Mouse (Mus musculus): ENCODE measurements around the gene Mrgprd. TPM values are rescaled to one million over a fixed set of nuclear protein-coding genes. Genes with fewer than 3 reads are reported as not detected.

Gene Mrgprd
- not detected in 2 replicates for total RNA-seq (2017)

DNA sequence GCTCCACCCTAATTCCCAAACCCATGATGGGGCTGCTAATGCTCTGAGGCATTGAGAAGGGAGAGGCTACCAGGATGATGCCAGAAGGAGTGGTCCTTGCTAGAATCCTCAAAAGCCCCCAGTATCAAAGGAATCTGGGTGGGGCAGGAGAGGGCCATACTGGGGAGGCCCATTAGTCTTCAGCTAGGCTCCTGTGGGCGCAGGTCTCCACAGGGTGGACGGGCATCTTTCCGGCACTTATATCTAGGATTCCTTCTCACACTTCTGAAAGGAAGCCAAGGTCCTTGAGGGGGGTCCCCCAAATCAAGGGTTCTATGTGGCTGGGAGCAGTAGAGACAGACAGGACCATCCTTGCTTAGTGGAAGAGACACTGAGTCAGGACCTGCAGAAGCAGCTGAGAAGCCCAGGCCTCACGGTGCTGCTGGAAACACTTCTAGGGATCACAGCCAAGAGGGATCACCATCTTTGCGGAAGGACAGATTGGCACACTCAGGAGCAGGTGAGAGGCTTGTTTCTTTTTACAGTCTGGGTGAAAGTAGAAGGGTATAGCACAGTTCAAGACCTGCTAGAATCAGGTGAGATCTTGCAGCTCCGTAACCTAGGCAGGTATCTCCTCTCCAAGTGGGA lies at the start of gene Mrgprd:
TSS of gene Mrgprd (plus strand) at position 51 of the 627 bp plus-strand sequence.
- no peak for ATAC-seq (replicated peaks in 1 of 2; ENCODE audit: insufficient read depth in 1 of 2, low FRiP score in 2 of 2, low TSS enrichment in 1 of 2, low read depth in 1 of 2, poor library complexity in 2 of 2, severe bottlenecking in 2 of 2)

DNA sequence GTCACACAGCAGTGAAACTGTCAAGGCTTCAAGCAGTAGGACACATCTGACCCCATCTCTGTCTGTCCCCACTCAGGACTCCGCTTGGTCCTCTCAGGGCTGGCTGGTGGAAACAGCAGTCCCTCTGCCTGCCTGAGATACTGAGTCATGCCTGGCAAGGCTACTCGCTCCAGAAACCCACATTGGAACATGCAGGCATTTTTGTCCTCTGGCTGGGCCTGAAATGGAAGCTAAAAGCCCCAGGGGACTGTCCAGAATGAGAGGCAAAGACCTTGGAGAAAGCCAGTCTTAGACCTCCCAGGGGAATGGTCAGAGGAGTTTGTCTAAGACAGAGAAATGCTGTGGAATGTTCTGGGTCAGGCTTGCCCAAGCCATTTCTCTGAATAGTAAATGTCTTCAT lies 48.6 kb upstream of the Mrgprd start:
- no peak for ATAC-seq (replicated peaks in 1 of 2; ENCODE audit: insufficient read depth in 1 of 2, low FRiP score in 2 of 2, low TSS enrichment in 1 of 2, low read depth in 1 of 2, poor library complexity in 2 of 2, severe bottlenecking in 2 of 2)

DNA sequence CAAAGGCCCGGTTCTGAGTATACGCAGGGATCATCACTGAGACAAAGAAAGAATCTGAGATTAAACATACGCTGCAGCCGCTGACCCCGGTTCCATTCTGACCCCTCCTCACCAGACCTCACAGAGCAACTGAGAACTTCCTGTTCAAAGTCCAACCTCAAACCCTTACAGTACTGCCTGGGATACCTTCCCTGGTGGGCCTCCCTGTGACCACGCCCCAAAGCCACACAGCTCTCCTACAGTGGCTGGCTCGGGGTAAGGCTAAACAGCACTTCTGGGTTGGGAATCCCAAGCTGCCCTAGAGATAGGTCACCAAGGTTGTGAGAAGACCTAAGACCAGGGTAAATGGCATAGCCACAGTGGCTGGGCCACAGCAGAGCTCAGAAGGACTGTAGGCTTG lies 45.7 kb upstream of the Mrgprd start:
- no peak for ATAC-seq (replicated peaks in 1 of 2; ENCODE audit: insufficient read depth in 1 of 2, low FRiP score in 2 of 2, low TSS enrichment in 1 of 2, low read depth in 1 of 2, poor library complexity in 2 of 2, severe bottlenecking in 2 of 2)

DNA sequence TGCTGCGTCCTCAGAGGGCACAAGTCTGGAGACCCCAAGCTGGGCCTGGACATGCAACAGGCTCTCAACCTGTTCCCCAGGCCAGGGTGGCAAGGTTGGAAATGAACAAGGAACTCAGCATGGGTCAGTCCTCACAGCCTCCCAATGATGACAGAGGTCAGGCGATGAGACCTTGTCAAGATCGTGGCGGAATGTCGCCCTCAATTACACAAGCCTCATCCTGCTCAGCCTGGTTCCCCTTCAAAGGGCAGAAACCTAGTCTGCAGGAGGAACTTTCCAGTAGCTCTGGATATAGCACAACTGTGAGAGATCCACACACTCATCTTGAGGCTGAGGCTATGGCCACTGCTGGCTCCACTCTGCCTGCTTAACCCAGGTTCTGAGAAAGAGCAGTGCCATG lies 43.7 kb upstream of the Mrgprd start:
- no peak; a peak in 1 of 4 replicates for ATAC-seq (replicated peaks in 1 of 2; ENCODE audit: insufficient read depth in 1 of 2, low FRiP score in 2 of 2, low TSS enrichment in 1 of 2, low read depth in 1 of 2, poor library complexity in 2 of 2, severe bottlenecking in 2 of 2)

DNA sequence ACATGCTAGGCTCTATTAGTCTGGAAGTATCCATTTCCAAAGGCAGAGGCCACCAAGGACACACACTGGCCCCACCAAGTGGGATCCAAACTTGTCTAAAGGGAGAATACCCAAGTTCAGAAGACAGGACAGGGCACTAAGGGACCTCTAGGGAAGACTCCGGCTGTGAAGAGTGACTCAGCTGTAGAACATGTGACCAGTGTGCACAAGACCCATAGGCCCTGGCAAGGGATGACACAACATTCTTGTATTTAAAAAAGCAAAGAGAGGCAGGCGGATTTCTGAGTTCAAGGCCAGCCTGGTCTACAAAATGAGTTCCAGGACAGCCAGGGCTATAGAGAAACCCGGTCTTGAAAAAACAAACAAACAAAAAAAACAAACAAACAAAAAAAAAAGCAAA lies 39.1 kb upstream of the Mrgprd start:
- no peak for ATAC-seq (replicated peaks in 1 of 2; ENCODE audit: insufficient read depth in 1 of 2, low FRiP score in 2 of 2, low TSS enrichment in 1 of 2, low read depth in 1 of 2, poor library complexity in 2 of 2, severe bottlenecking in 2 of 2)

DNA sequence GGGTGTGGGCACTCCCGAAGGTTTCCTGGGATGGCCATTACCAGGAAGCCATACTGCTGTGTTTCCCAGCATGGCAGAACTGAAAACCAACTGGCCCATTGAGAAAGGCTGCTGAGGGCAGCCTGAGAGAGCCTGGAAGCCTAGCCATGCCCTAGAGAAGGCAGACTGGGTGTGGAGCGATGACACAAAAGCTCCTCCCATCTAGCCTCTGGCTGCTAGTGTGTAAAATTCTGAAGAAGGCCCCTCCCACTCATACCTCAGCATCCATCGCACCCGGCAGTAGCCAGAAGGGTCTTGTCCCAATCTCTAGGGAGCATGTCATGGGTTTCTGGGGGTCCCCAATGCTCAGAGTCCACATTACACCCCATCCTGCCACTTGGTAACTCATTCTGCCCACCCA lies 33.2 kb upstream of the Mrgprd start:
- no peak for ATAC-seq (replicated peaks in 1 of 2; ENCODE audit: insufficient read depth in 1 of 2, low FRiP score in 2 of 2, low TSS enrichment in 1 of 2, low read depth in 1 of 2, poor library complexity in 2 of 2, severe bottlenecking in 2 of 2)

DNA sequence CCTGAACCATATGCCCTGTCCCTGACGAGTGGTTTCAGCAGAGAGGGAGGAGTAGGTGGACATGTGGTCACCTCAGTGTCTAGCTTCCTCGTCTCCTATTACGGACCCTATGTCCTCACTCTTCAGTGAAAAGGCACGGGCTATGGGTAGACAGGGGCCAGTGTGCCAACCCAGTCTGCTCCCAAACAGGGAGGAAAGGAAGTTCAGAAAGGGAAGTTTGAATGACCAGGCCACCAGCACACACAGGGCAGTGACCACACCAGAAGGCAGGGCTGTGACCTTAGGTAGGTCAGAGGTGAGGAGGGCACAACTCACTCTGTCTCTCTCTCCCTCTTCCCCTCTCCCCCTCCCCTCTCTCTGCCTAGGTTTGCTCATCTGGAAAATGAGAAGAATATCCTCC lies 31.6 kb upstream of the Mrgprd start:
- ATAC-seq (replicated peaks in 1 of 2; ENCODE audit: insufficient read depth in 1 of 2, low FRiP score in 2 of 2, low TSS enrichment in 1 of 2, low read depth in 1 of 2, poor library complexity in 2 of 2, severe bottlenecking in 2 of 2): peak in 1 of 2 experiments; percentile 34; a peak in 2 of 4 replicates

DNA sequence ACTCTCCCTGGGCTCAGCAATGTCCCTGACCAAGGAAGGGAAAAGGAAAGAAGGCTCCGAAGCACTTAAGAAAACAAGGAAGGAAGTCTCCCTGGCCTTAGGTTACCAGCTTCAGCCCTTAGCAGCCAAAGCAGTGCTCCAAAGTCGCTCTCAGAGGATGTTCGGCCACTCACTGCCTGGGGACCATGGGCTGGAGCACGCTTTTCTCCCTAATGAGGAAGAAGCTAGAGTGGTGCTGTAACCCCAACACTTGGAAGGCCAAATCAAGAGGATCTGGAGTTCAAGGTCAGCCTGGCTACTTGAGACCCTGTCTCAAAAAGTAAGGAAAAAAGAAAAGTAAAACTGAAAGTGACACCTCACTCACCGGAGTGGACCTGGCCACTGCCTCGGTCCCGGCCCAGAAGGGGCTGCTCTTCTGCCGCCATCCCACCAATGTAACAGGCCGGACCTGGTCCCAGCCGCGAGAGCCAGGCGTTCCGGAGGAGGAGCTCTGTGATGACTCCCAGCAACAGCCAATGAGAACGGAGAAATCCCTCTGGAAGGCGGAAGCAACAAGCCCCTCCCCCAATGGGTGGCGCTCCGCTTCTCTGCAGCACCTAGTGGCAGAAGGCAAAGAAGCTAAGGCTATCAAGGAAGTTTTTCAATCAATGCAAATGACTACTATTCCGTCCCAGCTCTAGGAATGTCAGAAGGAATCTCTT lies 31.0 kb upstream of the Mrgprd start, which contains the start of gene Tpcn2:
TSS of gene Tpcn2 (minus strand) at position 525 of the 701 bp plus-strand sequence.
- peak; percentile 95 to 96 for ATAC-seq (replicated peaks in 1 of 2; ENCODE audit: insufficient read depth in 1 of 2, low FRiP score in 2 of 2, low TSS enrichment in 1 of 2, low read depth in 1 of 2, poor library complexity in 2 of 2, severe bottlenecking in 2 of 2)

DNA sequence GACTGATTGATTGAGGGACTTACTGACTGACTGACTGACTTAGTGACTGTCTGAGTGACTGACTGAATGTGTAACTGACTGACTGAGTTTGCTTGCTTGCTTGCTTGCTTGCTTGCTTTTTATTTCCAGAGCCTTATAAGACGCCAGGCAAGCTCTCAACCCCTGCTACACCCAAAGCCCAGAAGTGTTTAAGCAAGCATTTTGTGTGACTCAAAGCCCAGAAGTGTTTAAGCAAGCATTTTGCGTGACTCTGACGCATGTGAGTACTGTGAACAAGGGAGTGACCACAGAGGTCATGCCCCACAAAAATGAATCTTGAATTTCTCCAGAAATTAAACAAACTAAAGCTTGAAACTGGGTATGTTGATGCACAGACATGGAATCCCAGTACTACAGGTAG lies 30.3 kb upstream of the Mrgprd start:
- no peak for ATAC-seq (replicated peaks in 1 of 2; ENCODE audit: insufficient read depth in 1 of 2, low FRiP score in 2 of 2, low TSS enrichment in 1 of 2, low read depth in 1 of 2, poor library complexity in 2 of 2, severe bottlenecking in 2 of 2)

DNA sequence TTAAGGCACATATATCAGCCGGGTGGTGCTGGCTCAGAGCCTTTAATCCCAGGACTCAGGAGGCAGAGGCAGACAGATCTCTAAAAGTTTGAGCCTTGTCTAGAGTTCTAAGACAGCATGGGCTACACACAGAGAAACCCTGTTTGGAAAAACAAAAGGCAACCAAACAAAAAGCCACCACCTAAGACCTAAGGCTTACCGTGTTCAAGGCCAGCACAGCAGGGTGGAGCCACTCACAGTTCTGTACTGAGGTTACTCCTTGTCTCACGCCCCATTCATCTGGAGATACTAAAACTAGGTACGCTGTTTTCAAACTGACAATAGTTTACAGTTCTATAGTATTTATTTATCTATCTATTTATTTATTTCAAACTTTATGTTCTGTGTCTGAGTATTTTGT lies 29.2 kb upstream of the Mrgprd start:
- no peak for ATAC-seq (replicated peaks in 1 of 2; ENCODE audit: insufficient read depth in 1 of 2, low FRiP score in 2 of 2, low TSS enrichment in 1 of 2, low read depth in 1 of 2, poor library complexity in 2 of 2, severe bottlenecking in 2 of 2)

DNA sequence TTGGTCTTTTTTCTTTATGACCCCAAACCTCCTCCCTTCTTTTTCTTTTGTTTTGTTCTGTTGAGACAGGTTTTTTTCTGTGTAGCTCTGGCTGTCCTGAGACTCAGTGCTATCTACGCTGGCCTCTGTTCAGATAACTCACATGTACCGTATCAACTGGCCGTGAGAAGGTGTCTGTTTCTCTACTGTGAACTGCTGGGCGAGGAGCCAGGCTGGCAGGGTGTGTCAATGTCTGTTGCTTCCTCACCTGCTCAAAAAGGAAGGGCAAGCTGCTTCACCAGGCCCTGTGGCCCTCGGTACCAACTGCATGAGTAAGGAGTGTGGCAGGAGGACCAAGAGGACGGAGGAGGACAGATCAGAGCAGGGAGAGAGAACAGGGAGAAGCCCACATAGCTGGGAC lies 27.2 kb upstream of the Mrgprd start:
- no peak for ATAC-seq (replicated peaks in 1 of 2; ENCODE audit: insufficient read depth in 1 of 2, low FRiP score in 2 of 2, low TSS enrichment in 1 of 2, low read depth in 1 of 2, poor library complexity in 2 of 2, severe bottlenecking in 2 of 2)

DNA sequence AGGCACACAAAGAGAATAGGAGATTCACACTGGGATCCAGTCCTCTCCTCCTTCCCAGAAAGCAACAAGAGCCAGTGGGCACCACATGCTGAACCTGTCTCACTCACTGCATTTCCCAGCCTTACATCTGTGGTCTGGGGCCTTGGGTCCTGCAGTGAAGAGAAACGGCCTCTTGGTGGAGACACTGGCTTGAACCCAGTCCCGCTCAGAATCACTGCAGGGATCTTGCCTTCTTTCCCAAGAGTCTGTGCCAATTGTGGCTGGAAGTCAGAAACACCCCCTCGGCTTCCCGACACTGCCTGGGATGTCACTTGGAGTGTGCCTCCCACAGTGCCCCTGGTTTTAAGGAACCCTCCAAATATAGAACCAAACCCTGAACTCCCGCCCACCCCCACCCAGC lies 25.3 kb upstream of the Mrgprd start:
- ATAC-seq (replicated peaks in 1 of 2; ENCODE audit: insufficient read depth in 1 of 2, low FRiP score in 2 of 2, low TSS enrichment in 1 of 2, low read depth in 1 of 2, poor library complexity in 2 of 2, severe bottlenecking in 2 of 2): 0 out of 4 replicates have a peak, but pooled peaks of 1 of the 2 experiments have one; percentile 19

DNA sequence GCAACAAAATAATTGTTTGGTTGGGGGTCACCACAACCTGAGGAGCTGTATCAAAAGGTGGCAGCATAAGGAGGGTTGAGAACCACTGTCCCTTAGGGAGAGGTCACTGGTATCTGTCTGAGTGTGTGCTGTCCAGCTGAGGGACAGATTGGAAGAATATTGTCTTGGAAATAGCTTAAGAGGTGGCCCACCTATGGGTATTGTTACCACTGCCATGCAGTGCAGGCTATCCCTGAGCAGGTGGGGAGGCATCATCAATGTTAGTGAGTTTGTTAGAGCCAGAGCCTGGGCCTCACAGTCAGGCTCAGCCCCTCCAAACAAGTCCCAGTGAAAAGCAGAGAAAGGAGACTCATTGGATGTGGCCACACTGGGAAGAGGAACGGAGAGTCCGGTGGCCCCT lies 22.8 kb upstream of the Mrgprd start:
- ATAC-seq (replicated peaks in 1 of 2; ENCODE audit: insufficient read depth in 1 of 2, low FRiP score in 2 of 2, low TSS enrichment in 1 of 2, low read depth in 1 of 2, poor library complexity in 2 of 2, severe bottlenecking in 2 of 2): no peak

DNA sequence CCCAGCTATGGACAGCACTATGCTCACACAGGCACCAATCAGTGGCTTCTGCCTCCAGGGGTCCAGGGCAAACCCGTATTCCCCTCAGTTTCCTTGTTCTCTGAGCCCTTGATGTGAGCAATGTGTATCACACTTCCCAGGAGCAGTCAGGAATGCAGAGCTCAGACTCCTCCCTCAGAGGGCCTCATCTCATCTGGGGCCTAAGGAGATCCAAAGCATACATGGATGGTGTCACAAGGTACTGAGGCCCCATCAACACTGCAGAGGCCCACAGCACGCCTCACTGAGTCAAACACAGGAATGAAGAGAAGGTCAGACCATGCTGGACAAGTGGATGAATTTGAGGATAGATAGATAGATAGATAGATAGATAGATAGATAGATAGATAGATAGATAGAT lies 21.9 kb upstream of the Mrgprd start:
- no peak for ATAC-seq (replicated peaks in 1 of 2; ENCODE audit: insufficient read depth in 1 of 2, low FRiP score in 2 of 2, low TSS enrichment in 1 of 2, low read depth in 1 of 2, poor library complexity in 2 of 2, severe bottlenecking in 2 of 2)

DNA sequence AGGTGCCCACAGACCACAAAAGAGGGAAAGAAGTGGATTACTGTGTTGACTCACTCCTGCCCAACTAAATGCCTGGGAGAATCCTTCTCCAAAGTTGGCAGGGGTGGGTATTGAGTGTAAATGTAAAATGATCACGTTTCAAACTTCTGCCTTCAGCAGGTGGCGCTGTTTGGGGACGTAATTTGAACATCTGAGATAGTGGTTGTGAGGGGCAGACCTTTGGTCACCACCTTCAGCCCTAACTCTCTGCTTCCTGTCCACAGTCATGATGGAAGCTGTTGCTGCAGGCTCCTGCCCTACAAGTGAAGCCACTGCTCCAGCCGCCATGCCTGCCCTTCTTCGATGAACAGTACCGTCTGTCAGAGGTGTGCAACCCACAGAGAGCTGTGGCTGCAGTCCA lies 20.8 kb upstream of the Mrgprd start:
- no peak for ATAC-seq (replicated peaks in 1 of 2; ENCODE audit: insufficient read depth in 1 of 2, low FRiP score in 2 of 2, low TSS enrichment in 1 of 2, low read depth in 1 of 2, poor library complexity in 2 of 2, severe bottlenecking in 2 of 2)

DNA sequence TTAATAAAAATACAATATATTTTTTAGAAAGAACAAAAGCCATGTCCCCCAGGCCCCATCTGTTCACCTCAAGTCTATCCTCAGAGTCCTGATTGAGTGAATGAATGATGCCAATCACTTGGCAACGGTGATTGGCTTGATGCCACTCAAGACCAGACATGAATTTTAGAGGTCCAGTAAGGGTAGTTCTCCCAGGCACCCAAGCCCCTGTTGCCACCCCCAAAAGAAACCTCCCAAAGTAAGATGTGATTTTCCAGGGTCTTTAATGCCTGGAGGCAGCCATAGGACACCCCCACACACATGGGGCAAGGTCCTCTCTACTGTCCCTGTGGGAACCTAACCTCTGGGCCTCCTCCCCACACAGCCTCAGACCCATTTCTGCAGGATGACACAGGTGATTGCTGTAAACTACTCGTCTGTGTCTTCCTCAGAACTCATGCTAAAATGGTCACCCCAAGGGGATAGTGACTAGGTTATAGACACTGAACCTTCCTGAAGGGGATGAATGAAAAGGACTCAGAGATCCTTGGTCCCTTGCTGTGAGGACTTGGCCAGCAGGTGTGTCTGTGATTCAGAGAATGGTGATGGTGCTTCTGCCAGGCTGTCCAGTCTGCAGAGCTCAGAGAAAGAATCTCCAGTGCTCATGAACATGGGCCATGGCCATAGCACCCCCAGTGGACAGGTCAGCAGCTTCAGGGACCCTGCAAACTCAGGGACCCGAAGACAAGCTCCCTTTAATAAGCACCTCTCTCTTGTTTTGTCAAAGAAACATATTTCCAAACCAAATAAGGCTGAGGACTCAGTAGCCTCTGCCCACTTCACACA lies 15.8 kb upstream of the Mrgprd start:
- ATAC-seq (replicated peaks in 1 of 2; ENCODE audit: insufficient read depth in 1 of 2, low FRiP score in 2 of 2, low TSS enrichment in 1 of 2, low read depth in 1 of 2, poor library complexity in 2 of 2, severe bottlenecking in 2 of 2): no peak

DNA sequence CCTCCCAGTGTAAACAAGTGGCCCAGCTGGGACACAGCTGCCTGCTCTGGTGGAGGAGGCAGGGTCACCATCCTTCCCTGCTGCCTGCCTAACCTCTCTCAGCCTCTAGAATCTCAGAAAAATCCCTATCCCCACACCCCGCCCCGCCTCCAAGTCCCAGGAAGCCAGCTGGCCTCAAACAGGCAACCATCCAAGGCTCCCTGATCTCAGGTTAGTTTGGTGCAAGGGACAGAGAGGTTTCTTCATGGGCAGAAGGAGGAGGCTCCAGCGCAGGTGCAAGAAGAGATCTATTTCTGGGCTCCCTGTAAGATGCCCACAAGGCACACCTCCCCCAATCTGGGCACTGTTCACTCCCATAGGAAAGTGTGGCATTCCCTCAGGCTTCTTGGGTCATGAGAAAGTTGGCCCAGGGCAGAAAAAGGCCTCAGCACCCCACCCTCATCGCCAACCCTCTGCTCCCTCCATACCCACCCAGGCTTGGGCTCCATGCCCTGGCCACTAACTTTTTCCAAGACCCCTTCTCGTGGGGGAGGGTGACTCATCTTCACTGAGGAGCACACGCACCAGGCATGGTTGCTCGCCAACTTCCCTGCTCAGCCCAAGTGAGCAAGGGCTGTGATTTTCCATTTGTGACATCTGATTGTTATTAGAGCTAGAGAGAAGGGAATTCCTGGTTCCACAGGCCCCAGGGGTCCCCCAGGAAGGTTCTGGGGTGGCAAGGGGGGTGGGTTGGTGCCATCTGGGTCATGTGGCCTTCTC lies 14.9 kb upstream of the Mrgprd start:
- ATAC-seq (replicated peaks in 1 of 2; ENCODE audit: insufficient read depth in 1 of 2, low FRiP score in 2 of 2, low TSS enrichment in 1 of 2, low read depth in 1 of 2, poor library complexity in 2 of 2, severe bottlenecking in 2 of 2): 0 out of 4 replicates have a peak, but pooled peaks of 1 of the 2 experiments have one; percentile 1

Measured in hematopoietic stem cell, adult 5-6 weeks (primary cell).